Mouse (Mus musculus) midbrain, embryonic 11.5 days (tissue): ENCODE data around the gene Gm4787. TPM values are rescaled to one million over a fixed set of nuclear protein-coding genes. Genes with fewer than 3 reads are reported as not detected.
"Not testable (repeated sequence)": the region's sequence is repeated elsewhere in the genome, so short reads cannot be mapped to it uniquely, and the experiment has no call there.

ENCODE experiments used
- ATAC-seq: fragments of 200-750 bp; cut with Nextera tagmentation; 2 replicates; pipeline ENCODE4 v1.8.0; 2017; ENCODE audit warnings: moderate TSS enrichment, moderate library complexity; ENCODE audit not compliant: low FRiP score
- DNase-seq: peaks from one replicate; pipeline ENCODE4 v3.0.0; 2015; ENCODE audit warnings: low spot score; ENCODE audit errors: missing footprints
- H3K27ac ChIP-seq: fragments of 300-500 bp; sonication (generic); 2 replicates; pipeline ENCODE4 v1.5.1; 2014; ENCODE audit warnings: low read depth, low read length
- H3K27me3 ChIP-seq: fragments of 300-500 bp; sonication (generic); 2 replicates; pipeline ENCODE4 v1.6.1; 2014; ENCODE audit warnings: mild to moderate bottlenecking, low read length, moderate library complexity, mixed read lengths; ENCODE audit not compliant: control insufficient read depth, insufficient read depth
- H3K36me3 ChIP-seq: fragments of 300-500 bp; sonication (generic); 2 replicates; pipeline ENCODE4 v1.6.1; 2014; ENCODE audit warnings: mild to moderate bottlenecking, low read length, moderate library complexity, mixed read lengths; ENCODE audit not compliant: control insufficient read depth, insufficient read depth
- H3K4me1 ChIP-seq: fragments of 300-500 bp; sonication (generic); 2 replicates; pipeline ENCODE4 v1.6.1; 2014; ENCODE audit warnings: low read length; ENCODE audit not compliant: control insufficient read depth, insufficient read depth
- H3K4me2 ChIP-seq: fragments of 300-500 bp; sonication (generic); 2 replicates; pipeline ENCODE4 v1.6.1; 2014; ENCODE audit warnings: mild to moderate bottlenecking, moderate library complexity
- H3K4me3 ChIP-seq: fragments of 300-500 bp; sonication (generic); 2 replicates; pipeline ENCODE4 v1.5.1; 2014; ENCODE audit warnings: low read depth, low read length
- H3K9ac ChIP-seq: fragments of 300-500 bp; sonication (generic); 2 replicates; pipeline ENCODE4 v1.6.1; 2014; ENCODE audit warnings: low read length
- H3K9me3 ChIP-seq: fragments of 300-500 bp; sonication (generic); 2 replicates; pipeline ENCODE4 v1.6.1; 2016; ENCODE audit warnings: low read length; ENCODE audit not compliant: control insufficient read depth
- WGBS: fragments of 180-500 bp; shearing (Covaris S2); extraction: QIAGEN DNeasy Blood & Tissue Kit; methylation state at CpG from one replicate; pipeline ENCODE4 v1.1.7; 2014; 5-methylcytosine and 5-hydroxymethylcytosine counted together
- polyA plus RNA-seq: library from polyadenylated mRNA; unstranded; fragments of >200 nt; fragmentation: Nextera tagmentation; extraction: Ambion mirVana; gene quantifications from 2 replicates; pipeline ENCODE4 v1.2.1, GENCODE M21; 2014

The Gm4787 gene
- polyA plus RNA-seq: 0.21 and 0.33 TPM in 2 replicates

- not testable (repeated sequence) for H3K4me1 ChIP-seq, H3K36me3 ChIP-seq, H3K9me3 ChIP-seq, ATAC-seq, H3K4me3 ChIP-seq, H3K9ac ChIP-seq, H3K27me3 ChIP-seq, DNase-seq, H3K4me2 ChIP-seq, H3K27ac ChIP-seq
- 59% methylated on average over 1 of the region's 1 CpGs for WGBS
These were observed at the start of gene Gm4787 for GRCm38 (mm10) chr12:81379364-81379763. Gene Gm4787 (minus strand): TSS chr12:81379464.

- Histone ChIP-seq H3K9ac (no peak within 1 kb of the TSS), H3K4me3 (no peak within 1 kb of the TSS), H3K27me3 (no peaks in the 10 kb centered on the region), H3K4me1 (no peaks in the 10 kb centered on the region), H3K9me3 (no peaks in the 10 kb centered on the region; the same call in 1 of the 2 replicates), H3K4me2 (no peak within 1 kb of the TSS), H3K27ac (no peak within 1 kb of the TSS), H3K36me3 (no peaks in the 10 kb centered on the region)
- ATAC-seq (no peak), DNase-seq (no peak)
- WGBS: 90% methylated on average over 1 of the region's 1 CpGs
These were observed 42.6 kb upstream of the Gm4787 start, which contains the start of gene Adam4 for GRCm38 (mm10) chr12:81421846-81422245. Gene Adam4 (minus strand): TSS chr12:81421946.

- H3K4me3 ChIP-seq: no peak overlapping the region
- 90% methylated on average over 3 of the region's 3 CpGs for WGBS
- DNase-seq (no peak), ATAC-seq (no peak)
- no peak overlapping the region for H3K4me2 ChIP-seq
- no peak overlapping the region for H3K9ac ChIP-seq
- no peaks in the 10 kb centered on the region for H3K9me3 ChIP-seq
- H3K36me3 ChIP-seq: no peaks in the 10 kb centered on the region
- no peaks in the 10 kb centered on the region for H3K4me1 ChIP-seq
- H3K27me3 ChIP-seq: no peaks in the 10 kb centered on the region
- no peak overlapping the region for H3K27ac ChIP-seq
These were observed 33.9 kb upstream of the Gm4787 start for GRCm38 (mm10) chr12:81413211-81413610.

- Histone ChIP-seq H3K9me3 (no peaks in the 10 kb centered on the region), H3K36me3 (no peaks in the 10 kb centered on the region), H3K27ac (no peak overlapping the region), H3K9ac (no peak overlapping the region), H3K4me1 (no peaks in the 10 kb centered on the region), H3K27me3 (no peaks in the 10 kb centered on the region), H3K4me2 (no peak overlapping the region), H3K4me3 (no peak overlapping the region)
- WGBS: 87% methylated on average over 3 of the region's 3 CpGs
- ATAC-seq: no peak
- no peak for DNase-seq
These were observed 29.7 kb upstream of the Gm4787 start for GRCm38 (mm10) chr12:81408966-81409365.

- DNase-seq: peak; percentile 95
- H3K4me3 ChIP-seq: no peak overlapping the region
- no peak overlapping the region for H3K4me2 ChIP-seq
- no peaks in the 10 kb centered on the region for H3K36me3 ChIP-seq
- WGBS: 24% methylated on average over 1 of the region's 1 CpGs
- no peak for ATAC-seq
- no peak overlapping the region for H3K27ac ChIP-seq
- H3K4me1 ChIP-seq: no peaks in the 10 kb centered on the region
- no peak overlapping the region for H3K9ac ChIP-seq
- H3K27me3 ChIP-seq: no peaks in the 10 kb centered on the region
- H3K9me3 ChIP-seq: no peaks in the 10 kb centered on the region
These were observed 22.9 kb upstream of the Gm4787 start for GRCm38 (mm10) chr12:81402187-81402586.

- peak; percentile 71 for DNase-seq
- peak overlapping the region; percentile 94 for H3K4me2 ChIP-seq
These were observed 45.4 kb downstream of the Gm4787 start for GRCm38 (mm10) chr12:81333841-81334240.

GRCm38 (mm10) chr12:81332875-81333421 lies 46.3 kb downstream of the Gm4787 start, which contains the start of gene Slc8a3:
Gene Slc8a3 (minus strand): TSS chr12:81333180.
- Histone ChIP-seq H3K9me3 (no peaks in the 10 kb centered on the region), H3K27me3 (peaks cover 8% of the 10 kb centered on the region), H3K36me3 (no peaks in the 10 kb centered on the region), H3K4me1 (no peaks in the 10 kb centered on the region; the same call in 1 of the 2 replicates), H3K4me2 (peak within 1 kb of the TSS; percentile 94), H3K4me3 (peak within 1 kb of the TSS; percentile 58), H3K27ac (peak within 1 kb of the TSS; percentile 25; the same call in 1 of the 2 replicates), H3K9ac (peak within 1 kb of the TSS; percentile 80)
- ATAC-seq (peak; percentile 84), DNase-seq (peak; percentile 97)
- WGBS: under 1% methylated on average over 47 of the region's 47 CpGs

More at GRCm38 (mm10) chr12:81333841-81334240, 45.4 kb downstream of the Gm4787 start:
- H3K27ac ChIP-seq: no peak overlapping the region
- no peaks in the 10 kb centered on the region; the same call in 1 of the 2 replicates for H3K4me1 ChIP-seq
- no peak overlapping the region for H3K9ac ChIP-seq
- WGBS: 70% methylated on average over 5 of the region's 5 CpGs
- H3K4me3 ChIP-seq: no peak overlapping the region
- H3K9me3 ChIP-seq: no peaks in the 10 kb centered on the region
- H3K27me3 ChIP-seq: peaks cover 8% of the 10 kb centered on the region
- no peak for ATAC-seq
- no peaks in the 10 kb centered on the region for H3K36me3 ChIP-seq

- no peaks in the 10 kb centered on the region for H3K36me3 ChIP-seq
- no peaks in the 10 kb centered on the region for H3K9me3 ChIP-seq
- peaks cover 8% of the 10 kb centered on the region for H3K27me3 ChIP-seq
- ATAC-seq (peak; percentile 74), DNase-seq (peak; percentile 97)
- peak overlapping the region; percentile 25; the same call in 1 of the 2 replicates for H3K27ac ChIP-seq
- H3K4me1 ChIP-seq: no peaks in the 10 kb centered on the region; the same call in 1 of the 2 replicates
- WGBS: under 1% methylated on average over 54 of the region's 54 CpGs
- peak overlapping the region; percentile 94 for H3K4me2 ChIP-seq
- peak overlapping the region; percentile 58 for H3K4me3 ChIP-seq
- peak overlapping the region; percentile 80 for H3K9ac ChIP-seq
These were observed 47.1 kb downstream of the Gm4787 start for GRCm38 (mm10) chr12:81331937-81332874.
